Mouse (Mus musculus) lung, postnatal 0 days (tissue): ENCODE measurements around the gene V1rd19. TPM values are rescaled to one million over a fixed set of nuclear protein-coding genes. Genes with fewer than 3 reads are reported as not detected.
"Not testable (repeated sequence)": the region's sequence is repeated elsewhere in the genome, so short reads cannot be mapped to it uniquely, and the experiment has no call there.

Experiments
- ATAC-seq: fragments of 200-750 bp; cut with Nextera tagmentation; 2 replicates; pipeline ENCODE4 v1.8.0; 2017; ENCODE audit warnings: moderate library complexity
- DNase-seq: peaks from one replicate; pipeline ENCODE4 v3.0.0-alpha.2; 2016; ENCODE audit warnings: low spot score
- H3K27ac ChIP-seq: fragments of 300-500 bp; sonication (generic); 2 replicates; pipeline ENCODE4 v1.5.1; 2014; ENCODE audit warnings: antibody characterized with exemption, mild to moderate bottlenecking, low read length, mixed read lengths
- H3K27me3 ChIP-seq: fragments of 300-500 bp; sonication (generic); replicated peaks from 2 replicates; pipeline ENCODE4 v1.6.1; 2014; ENCODE audit warnings: low read length, mixed read lengths; ENCODE audit not compliant: insufficient read depth
- H3K36me3 ChIP-seq: fragments of 300-500 bp; sonication (generic); 2 replicates; pipeline ENCODE4 v1.6.1; 2014; ENCODE audit warnings: low read length, mixed read lengths; ENCODE audit not compliant: insufficient read depth
- H3K4me1 ChIP-seq: fragments of 300-500 bp; sonication (generic); 2 replicates; pipeline ENCODE4 v1.6.1; 2014; ENCODE audit warnings: antibody characterized with exemption, low read depth, low read length, mixed read lengths; ENCODE audit not compliant: insufficient read depth
- H3K4me2 ChIP-seq: fragments of 300-500 bp; sonication (generic); replicated peaks from 2 replicates; pipeline ENCODE4 v1.6.1; 2014; ENCODE audit warnings: low read depth, mild to moderate bottlenecking, low read length, moderate library complexity, mixed read lengths
- H3K4me3 ChIP-seq: fragments of 300-500 bp; sonication (generic); 2 replicates; pipeline ENCODE4 v1.5.1; 2014; ENCODE audit warnings: low read depth, low read length
- H3K9ac ChIP-seq: fragments of 300-500 bp; sonication (generic); replicated peaks from 2 replicates; pipeline ENCODE4 v1.6.1; 2014; ENCODE audit warnings: low read depth, mild to moderate bottlenecking
- H3K9me3 ChIP-seq: fragments of 300-500 bp; sonication (generic); 2 replicates; pipeline ENCODE4 v1.6.1; 2016; ENCODE audit warnings: low read length, mixed read lengths
- CTCF ChIP-seq: IDR thresholded peaks from 2 replicates; pipeline ENCODE4 v1.5.1; 2016; ENCODE audit warnings: antibody characterized with exemption, mild to moderate bottlenecking
- EP300 ChIP-seq: IDR thresholded peaks from 2 replicates; pipeline ENCODE4 v1.6.1; 2016; ENCODE audit warnings: antibody characterized with exemption, mild to moderate bottlenecking, control low read depth
- WGBS: fragments of 180-500 bp; shearing (Covaris S2); extraction: QIAGEN DNeasy Blood & Tissue Kit; methylation state at CpG from one replicate; pipeline ENCODE4 v1.1.7; 2014; 5-methylcytosine and 5-hydroxymethylcytosine counted together
- polyA plus RNA-seq: library from polyadenylated mRNA; unstranded; fragments of >200 nt; fragmentation: Nextera tagmentation; extraction: Ambion mirVana; gene quantifications from 2 replicates; pipeline ENCODE4 v1.2.1, GENCODE M21; 2015

Gene V1rd19
- not detected in 2 replicates for polyA plus RNA-seq

- Histone ChIP-seq H3K4me3 (no peak within 1 kb of the TSS), H3K4me1 (no peaks in the 10 kb centered on the region), H3K27me3 (no peaks in the 10 kb centered on the region), H3K4me2 (no peak within 1 kb of the TSS), H3K36me3 (no peaks in the 10 kb centered on the region), H3K27ac (no peak within 1 kb of the TSS), H3K9ac (no peak within 1 kb of the TSS), H3K9me3 (no peaks in the 10 kb centered on the region)
- DNase-seq (no peak), ATAC-seq (no peak)
- 53% methylated on average over 2 of the region's 2 CpGs for WGBS
- no peak for TF ChIP-seq EP300
- TF ChIP-seq CTCF, result no peak
Observed at GRCm38 (mm10) chr7:24001391-24001790, at the start of gene V1rd19. Gene V1rd19, plus strand, starts transcription at chr7:24001691.

DNA sequence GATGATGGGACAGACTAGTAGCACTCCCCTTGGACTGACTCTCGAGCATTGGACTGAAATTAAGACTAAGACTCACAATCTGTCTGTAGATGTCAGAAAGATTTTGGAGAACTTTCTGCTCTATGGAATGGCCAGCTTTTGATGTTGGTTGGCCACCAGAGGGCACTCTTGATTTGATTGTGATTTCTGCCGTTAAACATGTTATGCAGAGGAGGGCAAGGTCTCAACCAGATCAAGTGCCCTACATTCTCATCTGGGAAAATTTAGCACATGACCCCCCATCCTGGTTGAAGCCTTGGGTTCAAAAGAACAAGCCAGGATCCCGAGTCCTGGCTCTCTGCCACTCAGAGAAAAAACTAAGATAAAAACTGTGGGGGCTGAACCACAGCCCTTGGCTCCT is 33.4 kb upstream of the V1rd19 start:
- H3K4me2 ChIP-seq, H3K27me3 ChIP-seq, DNase-seq, H3K9me3 ChIP-seq, H3K4me3 ChIP-seq, H3K4me1 ChIP-seq, H3K9ac ChIP-seq, H3K27ac ChIP-seq, ATAC-seq, H3K36me3 ChIP-seq: not testable (repeated sequence)
- whole genome bisulfite sequencing, result 40% methylated on average over 3 of the region's 3 CpGs
- peak; percentile 33 for TF ChIP-seq CTCF

DNA sequence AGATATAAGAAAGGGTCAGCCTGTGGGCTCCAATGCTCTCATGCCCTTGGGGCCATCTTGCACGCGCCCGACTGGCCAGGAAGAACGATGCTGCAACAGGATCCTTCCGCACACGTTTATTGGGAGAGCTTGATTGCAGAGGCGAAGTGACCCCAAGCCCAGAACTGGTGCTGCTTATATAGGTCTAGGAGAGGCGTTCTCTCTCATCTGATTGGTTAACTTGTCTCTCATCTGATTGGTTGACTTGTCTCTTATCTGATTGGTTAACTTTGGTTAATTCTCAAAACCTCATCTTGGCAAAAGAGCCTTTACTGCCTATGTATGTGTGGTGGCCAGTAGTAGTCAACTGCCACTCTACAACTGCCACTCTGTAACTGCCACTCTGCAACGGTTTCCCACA is 27.2 kb upstream of the V1rd19 start, which contains the start of gene Vmn1r181:
Gene Vmn1r181 (plus strand): TSS at position 301 of the 400 bp plus-strand sequence.
- DNase-seq, H3K4me1 ChIP-seq, H3K27me3 ChIP-seq, H3K36me3 ChIP-seq, H3K4me2 ChIP-seq, H3K9me3 ChIP-seq, ATAC-seq, H3K4me3 ChIP-seq, H3K27ac ChIP-seq, H3K9ac ChIP-seq: not testable (repeated sequence)
- WGBS, result 69% methylated on average over 8 of the region's 9 CpGs

DNA sequence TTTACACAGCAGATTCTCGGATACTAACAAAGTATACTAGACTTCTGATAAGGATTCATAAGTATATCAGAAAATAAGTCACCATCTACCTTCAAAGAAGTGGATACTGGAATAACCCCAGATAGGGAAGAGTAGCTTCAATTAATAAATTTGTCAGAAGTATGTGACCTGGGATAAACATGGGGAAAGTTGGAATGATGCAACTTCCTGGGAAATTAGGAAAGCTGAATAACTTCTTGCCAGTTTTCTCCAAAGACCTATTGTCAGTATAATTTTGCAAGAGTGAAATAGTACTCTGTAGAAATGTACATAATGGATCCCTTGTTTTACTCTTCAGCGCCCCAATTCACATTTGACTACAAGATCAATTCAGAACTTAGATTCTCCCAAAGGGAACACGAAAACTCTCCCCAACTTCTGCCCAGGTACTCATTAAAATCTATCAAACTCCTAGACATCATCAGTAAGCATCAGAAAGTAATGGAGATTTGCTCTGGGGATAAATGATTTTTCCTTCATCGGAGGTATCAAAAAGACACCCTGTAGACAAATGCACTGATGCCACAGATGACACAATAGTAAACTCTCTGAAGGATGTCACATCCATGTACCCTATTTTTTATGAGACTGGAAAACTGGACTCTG is 51.3 kb downstream of the V1rd19 start, which contains the start of gene Vmn1r183:
Gene Vmn1r183 (plus strand): TSS at position 595 of the 645 bp plus-strand sequence.
- H3K4me2 ChIP-seq, result no peak within 1 kb of the TSS
- H3K36me3 ChIP-seq, result no peaks in the 10 kb centered on the region
- ATAC-seq, result no peak
- no peak for TF ChIP-seq EP300
- no peak for TF ChIP-seq CTCF
- 72% methylated on average over 4 of the region's 4 CpGs for WGBS
- DNase-seq, result no peak
- H3K9me3 ChIP-seq, result no peaks in the 10 kb centered on the region
- no peak within 1 kb of the TSS for H3K9ac ChIP-seq
- H3K4me1 ChIP-seq, result no peaks in the 10 kb centered on the region
- H3K27ac ChIP-seq, result no peak within 1 kb of the TSS
- no peaks in the 10 kb centered on the region for H3K27me3 ChIP-seq
- no peak within 1 kb of the TSS for H3K4me3 ChIP-seq

Other genes with a start within 250 kb of the V1rd19 start
- gene Vmn1r174, start 249.4 kb upstream of the V1rd19 start, polyA plus RNA-seq, result not detected in 2 replicates
- gene Vmn1r175, start 191.0 kb upstream of the V1rd19 start, polyA plus RNA-seq, result not detected in 2 replicates
- not detected in 2 replicates for gene Vmn1r176, start 164.3 kb upstream of the V1rd19 start, polyA plus RNA-seq
- gene Vmn1r177, start 135.2 kb upstream of the V1rd19 start, polyA plus RNA-seq, result not detected in 2 replicates
- not detected in 2 replicates for gene Vmn1r178, start 109.7 kb upstream of the V1rd19 start, polyA plus RNA-seq
- not detected in 2 replicates for gene Vmn1r179, start 74.7 kb upstream of the V1rd19 start, polyA plus RNA-seq
- not detected in 2 replicates for gene Vmn1r180, start 51.1 kb upstream of the V1rd19 start, polyA plus RNA-seq
- not detected in 2 replicates for gene Vmn1r181, start 27.1 kb upstream of the V1rd19 start, polyA plus RNA-seq
- gene Vmn1r183, start 51.6 kb downstream of the V1rd19 start, polyA plus RNA-seq, result not detected in 2 replicates
- gene Zfp180, start 80.2 kb downstream of the V1rd19 start, polyA plus RNA-seq, result 10.4 and 10.5 TPM in 2 replicates
- gene Zfp112, start 110.6 kb downstream of the V1rd19 start, polyA plus RNA-seq, result 3.3 and 4.3 TPM in 2 replicates
- gene Zfp235, start 132.5 kb downstream of the V1rd19 start, polyA plus RNA-seq, result 10.2 and 11.5 TPM in 2 replicates
- gene Zfp114, start 173.4 kb downstream of the V1rd19 start, polyA plus RNA-seq, result 0.90 and 1.1 TPM in 2 replicates
- gene Zfp111, start 209.8 kb downstream of the V1rd19 start, polyA plus RNA-seq, result 3.7 and 4.4 TPM in 2 replicates
- gene Zfp109, start 235.9 kb downstream of the V1rd19 start, polyA plus RNA-seq, result 1.2 and 1.7 TPM in 2 replicates